Mouse (Mus musculus) heart, embryonic 10.5 days (tissue): ENCODE measurements around the gene Lrrc4c. TPM values are rescaled to one million over a fixed set of nuclear protein-coding genes. Genes with fewer than 3 reads are reported as not detected.

Experiments
- DNase-seq: peaks from one replicate; pipeline ENCODE4 v3.0.0-alpha.2; 2017; ENCODE audit warnings: low spot score
- H3K27ac ChIP-seq: fragments of 300-500 bp; sonication (generic); 2 replicates; pipeline ENCODE4 v1.5.1; 2016; ENCODE audit warnings: mild to moderate bottlenecking
- H3K27me3 ChIP-seq: fragments of 300-500 bp; sonication (generic); 2 replicates; pipeline ENCODE4 v1.6.1; 2016; ENCODE audit warnings: mild to moderate bottlenecking; ENCODE audit not compliant: poor library complexity, insufficient read depth, severe bottlenecking
- H3K36me3 ChIP-seq: fragments of 300-500 bp; sonication (generic); 2 replicates; pipeline ENCODE4 v1.6.1; 2016; ENCODE audit warnings: mild to moderate bottlenecking, moderate library complexity
- H3K4me1 ChIP-seq: fragments of 300-500 bp; sonication (generic); 2 replicates; pipeline ENCODE4 v1.6.1; 2016; ENCODE audit warnings: mild to moderate bottlenecking
- H3K4me3 ChIP-seq: fragments of 300-500 bp; sonication (generic); 2 replicates; pipeline ENCODE4 v1.5.1; 2016; ENCODE audit warnings: mild to moderate bottlenecking, moderate library complexity
- H3K9me3 ChIP-seq: fragments of 300-500 bp; sonication (generic); 2 replicates; pipeline ENCODE4 v1.6.1; 2016; ENCODE audit warnings: mild to moderate bottlenecking, moderate library complexity
- WGBS: fragments of 180-500 bp; shearing (Covaris S2); methylation state at CpG from one replicate; pipeline ENCODE4 v1.1.7; 2016; 5-methylcytosine and 5-hydroxymethylcytosine counted together
- polyA plus RNA-seq: library from polyadenylated mRNA; unstranded; fragments of >200 nt; fragmentation: Nextera tagmentation; extraction: Ambion mirVana; gene quantifications from 2 replicates; pipeline ENCODE4 v1.2.1, GENCODE M21; 2016

Lrrc4c gene
- polyA plus RNA-seq, 1 experiment from 2014 or later = 0.39 TPM

GRCm38 (mm10) chr2:96585665-96586064, 267.7 kb downstream of the Lrrc4c start:
- Histone ChIP-seq H3K36me3 (no peaks in the 10 kb centered on the region), H3K4me3 (no peak overlapping the region), H3K9me3 (no peaks in the 10 kb centered on the region), H3K27ac (no peak overlapping the region), H3K27me3 (no peaks in the 10 kb centered on the region), H3K4me1 (no peaks in the 10 kb centered on the region)
- WGBS = 9% methylated on average over 4 of the region's 4 CpGs
- no peak for DNase-seq

GRCm38 (mm10) chr2:96604801-96605200, 286.8 kb downstream of the Lrrc4c start:
- WGBS = 83% methylated on average over 3 of the region's 3 CpGs
- DNase-seq = no peak
- no peaks in the 10 kb centered on the region for H3K4me1 ChIP-seq

GRCm38 (mm10) chr2:96614121-96614520, 296.2 kb downstream of the Lrrc4c start:
- H3K36me3 ChIP-seq = no peaks in the 10 kb centered on the region
- WGBS = 77% methylated on average over 1 of the region's 1 CpGs
- no peak overlapping the region for H3K27ac ChIP-seq
- H3K4me3 ChIP-seq = no peak overlapping the region
- no peak for DNase-seq
- no peaks in the 10 kb centered on the region for H3K9me3 ChIP-seq
- no peaks in the 10 kb centered on the region for H3K27me3 ChIP-seq
- no peaks in the 10 kb centered on the region for H3K4me1 ChIP-seq

More at GRCm38 (mm10) chr2:96604801-96605200, 286.8 kb downstream of the Lrrc4c start:
- Histone ChIP-seq H3K9me3 (no peaks in the 10 kb centered on the region), H3K36me3 (no peaks in the 10 kb centered on the region), H3K27me3 (no peaks in the 10 kb centered on the region), H3K4me3 (no peak overlapping the region), H3K27ac (no peak overlapping the region)

GRCm38 (mm10) chr2:96618691-96619205, 300.8 kb downstream of the Lrrc4c start:
- Histone ChIP-seq H3K4me3 (no peak overlapping the region), H3K4me1 (no peaks in the 10 kb centered on the region), H3K36me3 (no peaks in the 10 kb centered on the region), H3K27ac (no peak overlapping the region), H3K27me3 (no peaks in the 10 kb centered on the region), H3K9me3 (no peaks in the 10 kb centered on the region)
- DNase-seq = no peak
- 69% methylated on average over 6 of the region's 6 CpGs for WGBS

- no peak for DNase-seq
- H3K9me3 ChIP-seq = no peaks in the 10 kb centered on the region
- no peaks in the 10 kb centered on the region for H3K36me3 ChIP-seq
- no peak overlapping the region for H3K27ac ChIP-seq
- no peaks in the 10 kb centered on the region for H3K4me1 ChIP-seq
- 83% methylated on average over 4 of the region's 4 CpGs for WGBS
- H3K27me3 ChIP-seq = no peaks in the 10 kb centered on the region
- no peak overlapping the region for H3K4me3 ChIP-seq
Measured at GRCm38 (mm10) chr2:96667113-96667512, 349.1 kb downstream of the Lrrc4c start.

- WGBS = 51% methylated on average over 4 of the region's 4 CpGs
Measured at GRCm38 (mm10) chr2:96681806-96682205, 363.8 kb downstream of the Lrrc4c start.

GRCm38 (mm10) chr2:96685328-96685727, 367.4 kb downstream of the Lrrc4c start:
- Histone ChIP-seq H3K27ac (no peak overlapping the region), H3K27me3 (no peaks in the 10 kb centered on the region), H3K36me3 (no peaks in the 10 kb centered on the region), H3K4me3 (no peak overlapping the region), H3K4me1 (no peaks in the 10 kb centered on the region), H3K9me3 (no peaks in the 10 kb centered on the region)
- WGBS = 73% methylated on average over 1 of the region's 1 CpGs
- no peak for DNase-seq

More at GRCm38 (mm10) chr2:96681806-96682205, 363.8 kb downstream of the Lrrc4c start:
- DNase-seq = no peak
- Histone ChIP-seq H3K9me3 (no peaks in the 10 kb centered on the region), H3K27ac (no peak overlapping the region), H3K4me3 (no peak overlapping the region), H3K4me1 (no peaks in the 10 kb centered on the region), H3K27me3 (no peaks in the 10 kb centered on the region), H3K36me3 (no peaks in the 10 kb centered on the region)

- DNase-seq = no peak
- no peak overlapping the region for H3K4me3 ChIP-seq
- no peaks in the 10 kb centered on the region for H3K36me3 ChIP-seq
- H3K9me3 ChIP-seq = no peaks in the 10 kb centered on the region
- no peaks in the 10 kb centered on the region for H3K27me3 ChIP-seq
- 50% methylated on average over 3 of the region's 3 CpGs for WGBS
- H3K27ac ChIP-seq = no peak overlapping the region
- no peaks in the 10 kb centered on the region for H3K4me1 ChIP-seq
Measured at GRCm38 (mm10) chr2:96705004-96705403, 387.0 kb downstream of the Lrrc4c start.

GRCm38 (mm10) chr2:96707772-96708350, 389.9 kb downstream of the Lrrc4c start:
- H3K36me3 ChIP-seq = no peaks in the 10 kb centered on the region
- no peak overlapping the region for H3K4me3 ChIP-seq
- H3K4me1 ChIP-seq = no peaks in the 10 kb centered on the region
- DNase-seq = no peak
- 65% methylated on average over 4 of the region's 4 CpGs for WGBS
- no peak overlapping the region for H3K27ac ChIP-seq
- H3K9me3 ChIP-seq = no peaks in the 10 kb centered on the region
- H3K27me3 ChIP-seq = no peaks in the 10 kb centered on the region

- WGBS = 76% methylated on average over 7 of the region's 7 CpGs
Measured at GRCm38 (mm10) chr2:96714561-96714960, 396.6 kb downstream of the Lrrc4c start.

GRCm38 (mm10) chr2:96717353-96717752, 399.4 kb downstream of the Lrrc4c start:
- Histone ChIP-seq H3K27me3 (no peaks in the 10 kb centered on the region), H3K9me3 (no peaks in the 10 kb centered on the region), H3K4me1 (no peaks in the 10 kb centered on the region), H3K27ac (no peak overlapping the region), H3K4me3 (no peak overlapping the region), H3K36me3 (no peaks in the 10 kb centered on the region)
- 77% methylated on average over 2 of the region's 2 CpGs for WGBS
- no peak for DNase-seq

More at GRCm38 (mm10) chr2:96714561-96714960, 396.6 kb downstream of the Lrrc4c start:
- no peaks in the 10 kb centered on the region for H3K9me3 ChIP-seq
- no peak for DNase-seq
- no peaks in the 10 kb centered on the region for H3K27me3 ChIP-seq
- H3K4me1 ChIP-seq = no peaks in the 10 kb centered on the region
- H3K27ac ChIP-seq = no peak overlapping the region
- H3K36me3 ChIP-seq = no peaks in the 10 kb centered on the region
- no peak overlapping the region for H3K4me3 ChIP-seq

GRCm38 (mm10) chr2:96723395-96723794, 405.4 kb downstream of the Lrrc4c start:
- no peaks in the 10 kb centered on the region for H3K9me3 ChIP-seq
- no peak overlapping the region for H3K4me3 ChIP-seq
- H3K4me1 ChIP-seq = no peaks in the 10 kb centered on the region
- H3K27ac ChIP-seq = no peak overlapping the region
- H3K27me3 ChIP-seq = no peaks in the 10 kb centered on the region
- H3K36me3 ChIP-seq = no peaks in the 10 kb centered on the region
- no peak for DNase-seq

- Histone ChIP-seq H3K4me3 (no peak overlapping the region), H3K4me1 (no peaks in the 10 kb centered on the region), H3K27ac (no peak overlapping the region), H3K36me3 (no peaks in the 10 kb centered on the region), H3K9me3 (no peaks in the 10 kb centered on the region), H3K27me3 (no peaks in the 10 kb centered on the region)
- DNase-seq = no peak
Measured at GRCm38 (mm10) chr2:96736081-96736480, 418.1 kb downstream of the Lrrc4c start.

GRCm38 (mm10) chr2:96755066-96755465, 437.1 kb downstream of the Lrrc4c start:
- H3K27ac ChIP-seq = no peak overlapping the region
- no peak for DNase-seq
- no peaks in the 10 kb centered on the region for H3K9me3 ChIP-seq
- H3K4me3 ChIP-seq = no peak overlapping the region
- no peaks in the 10 kb centered on the region for H3K27me3 ChIP-seq
- H3K4me1 ChIP-seq = no peaks in the 10 kb centered on the region
- H3K36me3 ChIP-seq = no peaks in the 10 kb centered on the region
